Mouse (Mus musculus) G1E (cell line): ENCODE results near the gene Cdhr4.

Source experiments
- CTCF ChIP-seq: IDR thresholded peaks from 2 replicates; pipeline ENCODE4 v1.5.1; 2012; ENCODE audit warnings: low read depth, low read length, inconsistent platforms, mixed read lengths
- GATA1 ChIP-seq: IDR thresholded peaks from 2 replicates; pipeline ENCODE4 v1.6.1; 2012; ENCODE audit warnings: borderline replicate concordance, low read length, inconsistent platforms, mixed read lengths
- GATA2 ChIP-seq: IDR thresholded peaks from 2 replicates; pipeline ENCODE4 v1.6.1; 2012; ENCODE audit warnings: low read depth, low read length, inconsistent platforms, borderline replicate concordance
- TAL1 ChIP-seq: conservative IDR thresholded peaks from 2 replicates; pipeline ENCODE4 v1.6.1; 2012; ENCODE audit warnings: low read depth, low read length, inconsistent platforms, mixed read lengths

- TF ChIP-seq GATA1: no peak
- TF ChIP-seq CTCF: peak; percentile 92
- TF ChIP-seq GATA2: no peak
- TF ChIP-seq TAL1: no peak
Observed at GRCm38 (mm10) chr9:107963700-107964099, 28.6 kb upstream of the Cdhr4 start.
